Mouse (Mus musculus) stomach, embryonic 16.5 days (tissue): Measurements from ENCODE around the gene Pcnx. TPM values are rescaled to one million over a fixed set of nuclear protein-coding genes. Genes with fewer than 3 reads are reported as not detected.

ENCODE experiments used
- ATAC-seq: fragments of 200-750 bp; cut with Nextera tagmentation; 2 replicates; pipeline ENCODE4 v1.8.0; 2017; ENCODE audit warnings: moderate number of reproducible peaks, moderate TSS enrichment; ENCODE audit not compliant: insufficient read depth, low FRiP score
- H3K27ac ChIP-seq: fragments of 300-500 bp; sonication (generic); 2 replicates; pipeline ENCODE4 v1.5.1; 2014; ENCODE audit warnings: low read length
- H3K27me3 ChIP-seq: fragments of 300-500 bp; sonication (generic); 2 replicates; pipeline ENCODE4 v1.6.1; 2014; ENCODE audit warnings: low read length, control low read depth, mixed read lengths; ENCODE audit not compliant: control insufficient read depth, insufficient read depth
- H3K36me3 ChIP-seq: fragments of 300-500 bp; sonication (generic); 2 replicates; pipeline ENCODE4 v1.6.1; 2014; ENCODE audit warnings: low read length; ENCODE audit not compliant: control insufficient read depth, insufficient read depth
- H3K4me1 ChIP-seq: fragments of 300-500 bp; sonication (generic); 2 replicates; pipeline ENCODE4 v1.6.1; 2014; ENCODE audit warnings: low read length, control low read depth, mixed read lengths; ENCODE audit not compliant: control insufficient read depth, insufficient read depth
- H3K4me2 ChIP-seq: fragments of 300-500 bp; sonication (generic); 2 replicates; pipeline ENCODE4 v1.6.1; 2014; ENCODE audit warnings: low read depth, low read length, mixed read lengths
- H3K4me3 ChIP-seq: fragments of 300-500 bp; sonication (generic); replicated peaks from 2 replicates; pipeline ENCODE4 v1.5.1; 2014; ENCODE audit warnings: mild to moderate bottlenecking, low read length
- H3K9ac ChIP-seq: fragments of 300-500 bp; sonication (generic); 2 replicates; pipeline ENCODE4 v1.6.1; 2014; ENCODE audit warnings: low read length
- H3K9me3 ChIP-seq: fragments of 300-500 bp; sonication (generic); replicated peaks from 2 replicates; pipeline ENCODE4 v1.6.1; 2016; ENCODE audit warnings: low read length, control low read depth; ENCODE audit not compliant: control insufficient read depth
- WGBS: fragments of 180-500 bp; shearing (Covaris S2); extraction: QIAGEN DNeasy Blood & Tissue Kit; methylation state at CpG from one replicate; pipeline ENCODE4 v1.1.7; 2014; 5-methylcytosine and 5-hydroxymethylcytosine counted together
- polyA plus RNA-seq: library from polyadenylated mRNA; unstranded; fragments of >200 nt; fragmentation: Nextera tagmentation; extraction: Ambion mirVana; gene quantifications from 2 replicates; pipeline ENCODE4 v1.2.1, GENCODE M21; 2015

The Pcnx gene
- polyA plus RNA-seq, 1 experiment from 2014 or later: 10.3 TPM

GRCm38 (mm10) chr12:81880161-81880560, 20.3 kb downstream of the Pcnx start:
- H3K9ac ChIP-seq: no peak overlapping the region
- no peak for ATAC-seq
- no peaks in the 10 kb centered on the region for H3K36me3 ChIP-seq
- H3K9me3 ChIP-seq: no peaks in the 10 kb centered on the region
- H3K4me1 ChIP-seq: peaks cover 10% of the 10 kb centered on the region; the same call in 1 of the 2 replicates
- H3K27ac ChIP-seq: no peak overlapping the region
- no peaks in the 10 kb centered on the region for H3K27me3 ChIP-seq
- H3K4me3 ChIP-seq: no peak overlapping the region
- no peak overlapping the region for H3K4me2 ChIP-seq
- 94% methylated on average over 3 of the region's 3 CpGs for WGBS

GRCm38 (mm10) chr12:81883255-81884106, 23.7 kb downstream of the Pcnx start:
- Histone ChIP-seq H3K4me2 (no peak overlapping the region), H3K27me3 (no peaks in the 10 kb centered on the region), H3K36me3 (no peaks in the 10 kb centered on the region), H3K27ac (peak overlapping the region; percentile 16; the same call in 1 of the 2 replicates), H3K9ac (no peak overlapping the region), H3K4me3 (no peak overlapping the region), H3K4me1 (peaks cover 17% of the 10 kb centered on the region; the same call in 1 of the 2 replicates), H3K9me3 (no peaks in the 10 kb centered on the region)
- 57% methylated on average over 11 of the region's 11 CpGs for WGBS
- no peak for ATAC-seq

DNA sequence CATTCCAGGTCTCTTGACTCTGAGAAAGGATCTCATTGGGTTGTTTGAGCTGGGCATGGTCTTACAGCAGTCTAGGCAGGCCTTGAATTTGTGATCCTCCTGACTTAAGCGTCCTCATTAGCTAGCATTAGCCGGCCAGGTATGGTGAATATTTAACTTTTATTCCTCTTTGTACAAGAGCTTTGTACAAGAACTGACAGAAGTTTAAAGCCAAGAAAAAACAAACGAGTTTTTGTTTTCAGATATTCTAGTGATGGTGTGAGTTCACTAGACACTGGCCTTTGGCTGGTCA, 24.2 kb downstream of the Pcnx start:
- ATAC-seq: peak; percentile 37; the same call in 1 of the 2 replicates
- 53% methylated on average over 3 of the region's 3 CpGs for WGBS
- H3K27me3 ChIP-seq: no peaks in the 10 kb centered on the region
- peaks cover 17% of the 10 kb centered on the region; the same call in 1 of the 2 replicates for H3K4me1 ChIP-seq
- peak overlapping the region; percentile 16; the same call in 1 of the 2 replicates for H3K27ac ChIP-seq
- no peaks in the 10 kb centered on the region for H3K36me3 ChIP-seq
- no peak overlapping the region for H3K4me3 ChIP-seq
- no peak overlapping the region for H3K9ac ChIP-seq
- no peaks in the 10 kb centered on the region for H3K9me3 ChIP-seq
- no peak overlapping the region for H3K4me2 ChIP-seq

- H3K27me3 ChIP-seq: no peaks in the 10 kb centered on the region
- ATAC-seq: no peak
- no peak overlapping the region for H3K4me2 ChIP-seq
- H3K9me3 ChIP-seq: no peaks in the 10 kb centered on the region
- H3K27ac ChIP-seq: no peak overlapping the region
- H3K4me3 ChIP-seq: no peak overlapping the region
- no peak overlapping the region for H3K9ac ChIP-seq
- no peaks in the 10 kb centered on the region for H3K36me3 ChIP-seq
- peaks cover 17% of the 10 kb centered on the region; the same call in 1 of the 2 replicates for H3K4me1 ChIP-seq
- 80% methylated on average over 5 of the region's 5 CpGs for WGBS
These were observed 25.2 kb downstream of the Pcnx start for GRCm38 (mm10) chr12:81884983-81885382.

- Histone ChIP-seq H3K4me1 (peaks cover 17% of the 10 kb centered on the region; the same call in 1 of the 2 replicates), H3K9me3 (no peaks in the 10 kb centered on the region), H3K36me3 (no peaks in the 10 kb centered on the region), H3K27me3 (no peaks in the 10 kb centered on the region), H3K4me3 (no peak overlapping the region), H3K9ac (no peak overlapping the region), H3K27ac (no peak overlapping the region), H3K4me2 (no peak overlapping the region)
- WGBS: 40% methylated on average over 4 of the region's 4 CpGs
- no peak for ATAC-seq
These were observed 26.2 kb downstream of the Pcnx start for GRCm38 (mm10) chr12:81885982-81886381.

DNA sequence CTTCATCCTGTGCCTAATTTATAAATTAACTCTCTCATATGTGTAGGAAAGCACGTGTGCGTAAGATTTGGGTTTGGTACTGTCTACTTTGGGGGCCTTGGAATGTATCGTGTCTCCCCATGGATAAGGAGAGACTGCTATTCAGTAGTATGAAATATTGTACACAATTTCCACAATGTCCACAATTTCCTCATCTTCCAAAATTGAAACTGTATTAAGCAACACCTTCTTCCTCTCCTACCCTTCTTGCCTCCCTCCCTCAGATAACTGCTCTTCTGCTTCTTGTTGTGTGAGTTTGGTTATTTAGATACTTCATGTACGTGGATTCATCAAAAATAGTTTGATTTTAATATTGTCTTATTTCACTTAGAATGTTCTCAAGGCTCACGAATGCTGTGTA, 29.1 kb downstream of the Pcnx start:
- peaks cover 13% of the 10 kb centered on the region; the same call in 1 of the 2 replicates for H3K4me1 ChIP-seq
- no peak for ATAC-seq
- no peaks in the 10 kb centered on the region for H3K27me3 ChIP-seq
- H3K9me3 ChIP-seq: no peaks in the 10 kb centered on the region
- no peak overlapping the region for H3K4me3 ChIP-seq
- no peak overlapping the region for H3K27ac ChIP-seq
- H3K4me2 ChIP-seq: no peak overlapping the region
- no peaks in the 10 kb centered on the region for H3K36me3 ChIP-seq
- WGBS: 91% methylated on average over 5 of the region's 5 CpGs
- H3K9ac ChIP-seq: no peak overlapping the region

- Histone ChIP-seq H3K36me3 (no peaks in the 10 kb centered on the region), H3K4me1 (0 out of 2 replicates have a peak, but pooled peaks cover 2% of the 10 kb centered on the region), H3K4me3 (no peak overlapping the region), H3K9me3 (no peaks in the 10 kb centered on the region), H3K9ac (no peak overlapping the region), H3K27me3 (no peaks in the 10 kb centered on the region), H3K27ac (no peak overlapping the region), H3K4me2 (no peak overlapping the region)
- WGBS: 69% methylated on average over 1 of the region's 1 CpGs
- 0 out of 2 replicates have a peak, but pooled peaks have one; percentile 47 for ATAC-seq
These were observed 32.1 kb downstream of the Pcnx start for GRCm38 (mm10) chr12:81891946-81892345.

DNA sequence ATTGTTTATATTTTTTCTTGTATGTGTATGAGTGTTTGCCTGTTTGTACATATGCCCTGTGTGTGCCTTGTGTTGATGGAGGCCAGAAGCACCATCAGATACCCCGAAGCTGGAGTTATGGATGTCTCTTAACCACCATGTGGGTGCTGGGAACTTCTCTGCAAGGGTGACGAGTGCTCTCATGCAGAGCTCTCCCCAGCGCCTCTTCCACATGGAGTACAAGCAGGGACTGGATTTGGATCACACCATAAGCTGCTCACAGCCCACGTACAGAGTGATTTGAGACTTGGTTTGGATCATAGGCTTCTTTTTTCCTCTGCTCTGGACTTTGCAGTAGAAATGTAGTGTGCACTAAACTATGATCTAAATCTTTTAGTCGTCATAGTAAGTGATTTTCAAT, 34.5 kb downstream of the Pcnx start:
- Histone ChIP-seq H3K4me3 (no peak overlapping the region), H3K27ac (no peak overlapping the region), H3K27me3 (no peaks in the 10 kb centered on the region), H3K4me1 (0 out of 2 replicates have a peak, but pooled peaks cover 2% of the 10 kb centered on the region), H3K36me3 (no peaks in the 10 kb centered on the region), H3K9ac (no peak overlapping the region), H3K9me3 (no peaks in the 10 kb centered on the region), H3K4me2 (no peak overlapping the region)
- ATAC-seq: no peak
- WGBS: 89% methylated on average over 5 of the region's 5 CpGs

- no peak overlapping the region for H3K27ac ChIP-seq
- WGBS: 93% methylated on average over 6 of the region's 6 CpGs
- H3K9ac ChIP-seq: no peak overlapping the region
- no peak overlapping the region for H3K4me2 ChIP-seq
- ATAC-seq: no peak
- H3K36me3 ChIP-seq: no peaks in the 10 kb centered on the region
- H3K4me1 ChIP-seq: 0 out of 2 replicates have a peak, but pooled peaks cover 2% of the 10 kb centered on the region
- H3K27me3 ChIP-seq: no peaks in the 10 kb centered on the region
- no peaks in the 10 kb centered on the region for H3K9me3 ChIP-seq
- H3K4me3 ChIP-seq: no peak overlapping the region
These were observed 36.2 kb downstream of the Pcnx start for GRCm38 (mm10) chr12:81895986-81896385.
